Mouse (Mus musculus): ENCODE data around the gene Ttc9c. TPM values are rescaled to one million over a fixed set of nuclear protein-coding genes. Genes with fewer than 3 reads are reported as not detected.

Gene Ttc9c
- polyA plus RNA-seq, 1 experiment from 2014 or later: 52.2 TPM

- 86% methylated on average over 7 of the region's 7 CpGs for WGBS
- no peak for ATAC-seq (ENCODE audit: low read depth)
- no peaks in the 10 kb centered on the region for H3K9me3 ChIP-seq (ENCODE audit: control insufficient read depth, low read length)
These were observed 29.0 kb downstream of the Ttc9c start for GRCm38 (mm10) chr19:8790171-8790570.

GRCm38 (mm10) chr19:8789171-8789570, 30.0 kb downstream of the Ttc9c start:
- Histone ChIP-seq H3K9me3 (ENCODE audit: control insufficient read depth, low read length) (no peaks in the 10 kb centered on the region), H3K4me3 (ENCODE audit: low read depth, low read length) (no peak overlapping the region), H3K36me3 (ENCODE audit: control insufficient read depth, insufficient read depth, low read length) (peaks cover 12% of the 10 kb centered on the region), H3K27ac (ENCODE audit: low read depth, low read length) (no peak overlapping the region), H3K4me2 (ENCODE audit: low read depth, low read length) (no peak overlapping the region), H3K27me3 (ENCODE audit: control insufficient read depth, insufficient read depth, low read length) (no peaks in the 10 kb centered on the region), H3K4me1 (ENCODE audit: control insufficient read depth, insufficient read depth, low read length) (peaks cover 10% of the 10 kb centered on the region; the same call in 1 of the 2 replicates), H3K9ac (replicated peaks; ENCODE audit: low read depth, low read length) (no peak overlapping the region)
- 62% methylated on average over 1 of the region's 1 CpGs for WGBS
- no peak for ATAC-seq (ENCODE audit: low read depth)

More at GRCm38 (mm10) chr19:8790171-8790570, 29.0 kb downstream of the Ttc9c start:
- peaks cover 10% of the 10 kb centered on the region; the same call in 1 of the 2 replicates for H3K4me1 ChIP-seq (ENCODE audit: control insufficient read depth, insufficient read depth, low read length)
- H3K4me2 ChIP-seq (ENCODE audit: low read depth, low read length): no peak overlapping the region
- no peak overlapping the region for H3K27ac ChIP-seq (ENCODE audit: low read depth, low read length)
- H3K9ac ChIP-seq (replicated peaks; ENCODE audit: low read depth, low read length): no peak overlapping the region
- H3K4me3 ChIP-seq (ENCODE audit: low read depth, low read length): no peak overlapping the region
- H3K27me3 ChIP-seq (ENCODE audit: control insufficient read depth, insufficient read depth, low read length): no peaks in the 10 kb centered on the region
- peaks cover 16% of the 10 kb centered on the region for H3K36me3 ChIP-seq (ENCODE audit: control insufficient read depth, insufficient read depth, low read length)

GRCm38 (mm10) chr19:8788521-8788920, 30.6 kb downstream of the Ttc9c start:
- no peak overlapping the region for H3K4me3 ChIP-seq (ENCODE audit: low read depth, low read length)
- no peaks in the 10 kb centered on the region for H3K9me3 ChIP-seq (ENCODE audit: control insufficient read depth, low read length)
- no peaks in the 10 kb centered on the region for H3K27me3 ChIP-seq (ENCODE audit: control insufficient read depth, insufficient read depth, low read length)
- peaks cover 10% of the 10 kb centered on the region; the same call in 1 of the 2 replicates for H3K4me1 ChIP-seq (ENCODE audit: control insufficient read depth, insufficient read depth, low read length)
- H3K36me3 ChIP-seq (ENCODE audit: control insufficient read depth, insufficient read depth, low read length): peaks cover 7% of the 10 kb centered on the region
- no peak for ATAC-seq (ENCODE audit: low read depth)
- no peak overlapping the region for H3K4me2 ChIP-seq (ENCODE audit: low read depth, low read length)
- H3K27ac ChIP-seq (ENCODE audit: low read depth, low read length): no peak overlapping the region
- 20% methylated on average over 3 of the region's 3 CpGs for WGBS
- H3K9ac ChIP-seq (replicated peaks; ENCODE audit: low read depth, low read length): no peak overlapping the region

GRCm38 (mm10) chr19:8786008-8786781, 32.9 kb downstream of the Ttc9c start, which contains the start of gene Taf6l:
Gene Taf6l, minus strand, starts transcription at chr19:8786417.
- H3K4me3 ChIP-seq (ENCODE audit: low read depth, low read length): peak within 1 kb of the TSS; percentile 71
- WGBS: under 1% methylated on average over 31 of the region's 32 CpGs
- peaks cover 10% of the 10 kb centered on the region; the same call in 1 of the 2 replicates for H3K4me1 ChIP-seq (ENCODE audit: control insufficient read depth, insufficient read depth, low read length)
- peaks cover 19% of the 10 kb centered on the region; the same call in 1 of the 2 replicates for H3K36me3 ChIP-seq (ENCODE audit: control insufficient read depth, insufficient read depth, low read length)
- peak within 1 kb of the TSS; percentile 67 for H3K27ac ChIP-seq (ENCODE audit: low read depth, low read length)
- H3K27me3 ChIP-seq (ENCODE audit: control insufficient read depth, insufficient read depth, low read length): no peaks in the 10 kb centered on the region
- peak within 1 kb of the TSS; percentile 69 for H3K9ac ChIP-seq (replicated peaks; ENCODE audit: low read depth, low read length)
- peak; percentile 100 for ATAC-seq (ENCODE audit: low read depth)
- H3K9me3 ChIP-seq (ENCODE audit: control insufficient read depth, low read length): no peaks in the 10 kb centered on the region
- peak within 1 kb of the TSS; percentile 72 for H3K4me2 ChIP-seq (ENCODE audit: low read depth, low read length)

- H3K4me2 ChIP-seq (ENCODE audit: low read depth, low read length): peak overlapping the region; percentile 99
- peak overlapping the region; percentile 64 for H3K4me3 ChIP-seq (ENCODE audit: low read depth, low read length)
- H3K36me3 ChIP-seq (ENCODE audit: control insufficient read depth, insufficient read depth, low read length): peaks cover 23% of the 10 kb centered on the region
- peak; percentile 32 for ATAC-seq (ENCODE audit: low read depth)
- no peaks in the 10 kb centered on the region for H3K9me3 ChIP-seq (ENCODE audit: control insufficient read depth, low read length)
- 7% methylated on average over 20 of the region's 20 CpGs for WGBS
- H3K27me3 ChIP-seq (ENCODE audit: control insufficient read depth, insufficient read depth, low read length): no peaks in the 10 kb centered on the region
- peak overlapping the region; percentile 99 for H3K27ac ChIP-seq (ENCODE audit: low read depth, low read length)
- peak overlapping the region; percentile 95 for H3K9ac ChIP-seq (replicated peaks; ENCODE audit: low read depth, low read length)
- H3K4me1 ChIP-seq (ENCODE audit: control insufficient read depth, insufficient read depth, low read length): peaks cover 33% of the 10 kb centered on the region
These were observed 44.1 kb downstream of the Ttc9c start for GRCm38 (mm10) chr19:8774951-8775421.

- Histone ChIP-seq H3K9ac (replicated peaks; ENCODE audit: low read depth, low read length) (peak within 1 kb of the TSS; percentile 95), H3K9me3 (ENCODE audit: control insufficient read depth, low read length) (no peaks in the 10 kb centered on the region), H3K4me2 (ENCODE audit: low read depth, low read length) (peak within 1 kb of the TSS; percentile 99), H3K27ac (ENCODE audit: low read depth, low read length) (peak within 1 kb of the TSS; percentile 99), H3K27me3 (ENCODE audit: control insufficient read depth, insufficient read depth, low read length) (no peaks in the 10 kb centered on the region), H3K4me3 (ENCODE audit: low read depth, low read length) (peak within 1 kb of the TSS; percentile 64), H3K4me1 (ENCODE audit: control insufficient read depth, insufficient read depth, low read length) (peaks cover 33% of the 10 kb centered on the region), H3K36me3 (ENCODE audit: control insufficient read depth, insufficient read depth, low read length) (peaks cover 30% of the 10 kb centered on the region)
- under 1% methylated on average over 67 of the region's 68 CpGs for WGBS
- peak; percentile 94 for ATAC-seq (ENCODE audit: low read depth)
These were observed 44.9 kb downstream of the Ttc9c start, which contains the start of gene Tmem179b for GRCm38 (mm10) chr19:8774086-8774835. Gene Tmem179b, minus strand, starts transcription at chr19:8774467.

GRCm38 (mm10) chr19:8773409-8773808, 45.7 kb downstream of the Ttc9c start:
- Histone ChIP-seq H3K27me3 (ENCODE audit: control insufficient read depth, insufficient read depth, low read length) (no peaks in the 10 kb centered on the region), H3K9ac (replicated peaks; ENCODE audit: low read depth, low read length) (peak overlapping the region; percentile 95; the same call in 1 of the 2 replicates), H3K36me3 (ENCODE audit: control insufficient read depth, insufficient read depth, low read length) (peaks cover 36% of the 10 kb centered on the region), H3K9me3 (ENCODE audit: control insufficient read depth, low read length) (no peaks in the 10 kb centered on the region), H3K4me3 (ENCODE audit: low read depth, low read length) (peak overlapping the region; percentile 64), H3K4me2 (ENCODE audit: low read depth, low read length) (peak overlapping the region; percentile 99), H3K27ac (ENCODE audit: low read depth, low read length) (no peak overlapping the region), H3K4me1 (ENCODE audit: control insufficient read depth, insufficient read depth, low read length) (peaks cover 33% of the 10 kb centered on the region)
- 48% methylated on average over 6 of the region's 6 CpGs for WGBS
- no peak for ATAC-seq (ENCODE audit: low read depth)

GRCm38 (mm10) chr19:8772996-8773395, 46.1 kb downstream of the Ttc9c start:
- 89% methylated on average over 5 of the region's 5 CpGs for WGBS
- Histone ChIP-seq H3K9me3 (ENCODE audit: control insufficient read depth, low read length) (no peaks in the 10 kb centered on the region), H3K4me3 (ENCODE audit: low read depth, low read length) (peak overlapping the region; percentile 64; the same call in 1 of the 2 replicates), H3K27me3 (ENCODE audit: control insufficient read depth, insufficient read depth, low read length) (no peaks in the 10 kb centered on the region), H3K4me2 (ENCODE audit: low read depth, low read length) (peak overlapping the region; percentile 99; the same call in 1 of the 2 replicates), H3K27ac (ENCODE audit: low read depth, low read length) (no peak overlapping the region), H3K9ac (replicated peaks; ENCODE audit: low read depth, low read length) (peak overlapping the region; percentile 95; the same call in 1 of the 2 replicates), H3K4me1 (ENCODE audit: control insufficient read depth, insufficient read depth, low read length) (peaks cover 33% of the 10 kb centered on the region), H3K36me3 (ENCODE audit: control insufficient read depth, insufficient read depth, low read length) (peaks cover 36% of the 10 kb centered on the region)
- ATAC-seq (ENCODE audit: low read depth): no peak

Measured in neural tube, embryonic 14.5 days (tissue).